Mouse (Mus musculus) CH12.LX (cell line): ENCODE measurements around the gene Mat1a. TPM values are rescaled to one million over a fixed set of nuclear protein-coding genes. Genes with fewer than 3 reads are reported as not detected.
A peak's percentile ranks its signal among the peaks of the same experiment; 100 is the strongest.

Experiments used
- DNase-seq: peaks from one replicate; pipeline ENCODE4 v3.0.0-alpha.2; 2013; ENCODE audit errors: extremely low read depth
- H3K27ac ChIP-seq: 2 replicates; pipeline ENCODE4 v1.5.1; 2012; ENCODE audit warnings: low read depth, mild to moderate bottlenecking, control low read depth, moderate library complexity; ENCODE audit not compliant: insufficient read depth
- H3K27me3 ChIP-seq: replicated peaks from 2 replicates; pipeline ENCODE3; 2012; ENCODE audit warnings: inconsistent platforms
- H3K36me3 ChIP-seq, 2 experiments: replicated peaks in 1 of 2; 2 replicates each; pipeline versions ENCODE3 to v1.6.1; 2012; ENCODE audit warnings: inconsistent platforms in 1 of 2, low read length in 1 of 2, mild to moderate bottlenecking in 1 of 2, mixed read lengths in 1 of 2, moderate library complexity in 1 of 2; ENCODE audit not compliant: control insufficient read depth in 1 of 2, insufficient read depth in 1 of 2
- H3K4me1 ChIP-seq, 2 experiments: 2 replicates each; pipeline ENCODE4 v1.6.1; 2012; ENCODE audit warnings: inconsistent platforms in 1 of 2, moderate library complexity in 1 of 2; ENCODE audit not compliant: insufficient read depth in 2 of 2, control insufficient read depth in 1 of 2
- H3K4me2 ChIP-seq: 2 replicates; pipeline ENCODE4 v1.6.1; 2012; ENCODE audit warnings: low read depth, mild to moderate bottlenecking, control low read depth; ENCODE audit not compliant: poor library complexity, insufficient read depth, severe bottlenecking
- H3K4me3 ChIP-seq, 3 experiments: fragments of 150-350 bp in 1 of 3; sonication (generic) in 1 of 3; replicated peaks in 1 of 3; 2 replicates each; pipeline versions ENCODE3 to v1.5.1; 2011 to 2012; ENCODE audit warnings: low read depth in 2 of 3, low read length in 2 of 3, mild to moderate bottlenecking in 2 of 3, moderate library complexity in 2 of 3, control low read depth in 1 of 3, improper control_type of control experiment in 1 of 3, inconsistent platforms in 1 of 3, mixed read lengths in 1 of 3; ENCODE audit not compliant: poor library complexity in 1 of 3
- H3K79me2 ChIP-seq: replicated peaks from 2 replicates; pipeline ENCODE4 v1.6.1; 2012; ENCODE audit warnings: mild to moderate bottlenecking, moderate library complexity; ENCODE audit not compliant: control insufficient read depth, poor library complexity, insufficient read depth, severe bottlenecking; ENCODE audit errors: extremely low read depth
- H3K9ac ChIP-seq: 2 replicates; pipeline ENCODE4 v1.6.1; 2012; ENCODE audit warnings: low read depth, mild to moderate bottlenecking, control low read depth, moderate library complexity; ENCODE audit not compliant: insufficient read depth
- H3K9me3 ChIP-seq: replicated peaks from 2 replicates; pipeline ENCODE3; 2012; ENCODE audit warnings: low read length, inconsistent platforms, mixed read lengths
- CTCF ChIP-seq, 2 experiments: IDR thresholded peaks in 1 of 2; conservative IDR thresholded peaks in 1 of 2; 2 replicates each; pipeline ENCODE4 v1.5.1; 2011 to 2012; ENCODE audit warnings: low read depth in 2 of 2, low read length in 2 of 2, improper control_type of control experiment in 1 of 2, inconsistent platforms in 1 of 2, mild to moderate bottlenecking in 1 of 2, moderate library complexity in 1 of 2
- EP300 ChIP-seq: IDR thresholded peaks from 2 replicates; pipeline ENCODE4 v1.6.1; 2011; ENCODE audit warnings: low read length, improper control_type of control experiment
- HCFC1 ChIP-seq: IDR thresholded peaks from 2 replicates; pipeline ENCODE4 v1.6.1; 2012; ENCODE audit warnings: low read depth, mild to moderate bottlenecking, inconsistent platforms, low read length, improper control_type of control experiment
- MAZ ChIP-seq: IDR thresholded peaks from 2 replicates; pipeline ENCODE4 v1.6.1; 2012; ENCODE audit warnings: low read depth, mild to moderate bottlenecking, inconsistent platforms, low read length, improper control_type of control experiment, moderate library complexity
- MEF2A ChIP-seq: IDR thresholded peaks from 2 replicates; pipeline ENCODE4 v1.6.1; 2014; ENCODE audit warnings: low read depth, mild to moderate bottlenecking, inconsistent platforms, low read length, improper control_type of control experiment, borderline replicate concordance
- MYC ChIP-seq: IDR thresholded peaks from 2 replicates; pipeline ENCODE4 v1.6.1; 2011; ENCODE audit warnings: low read depth, mild to moderate bottlenecking, improper control_type of control experiment, low read length
- NELFE ChIP-seq: IDR thresholded peaks from 2 replicates; pipeline ENCODE4 v1.6.1; 2011; ENCODE audit warnings: low read depth, low read length, improper control_type of control experiment
- RCOR1 ChIP-seq: conservative IDR thresholded peaks from 2 replicates; pipeline ENCODE4 v1.6.1; 2012; ENCODE audit warnings: low read depth, mild to moderate bottlenecking, inconsistent platforms, low read length, improper control_type of control experiment
- SMC3 ChIP-seq: IDR thresholded peaks from 2 replicates; pipeline ENCODE4 v1.6.1; 2011; ENCODE audit warnings: low read depth, low read length, improper control_type of control experiment
- TBP ChIP-seq: conservative IDR thresholded peaks from 2 replicates; pipeline ENCODE4 v1.6.1; 2011; ENCODE audit warnings: low read depth, low read length, improper control_type of control experiment
- TCF12 ChIP-seq: IDR thresholded peaks from 2 replicates; pipeline ENCODE4 v1.6.1; 2014; ENCODE audit warnings: low read depth, mild to moderate bottlenecking, inconsistent platforms, low read length, improper control_type of control experiment
- ZC3H11A ChIP-seq: IDR thresholded peaks from 2 replicates; pipeline ENCODE4 v1.6.1; 2012; ENCODE audit warnings: low read depth, mild to moderate bottlenecking, inconsistent platforms, low read length, improper control_type of control experiment
- ZKSCAN1 ChIP-seq: IDR thresholded peaks from 2 replicates; pipeline ENCODE4 v1.6.1; 2012; ENCODE audit warnings: low read depth, inconsistent platforms, low read length, improper control_type of control experiment, borderline replicate concordance
- dilution Hi-C: fragments of 300-500 bp; cut with MboI; formaldehyde crosslinking; loops from 2 replicates; pipeline ENCODE4 v1.14.3; 2020; ENCODE audit warnings: low sequenced_read_pairs; ENCODE audit not compliant: extremely low pct_unique_long_range_greater_than_20kb, extremely low pct_ligation_motif_present
- in situ Hi-C: fragments of 300-500 bp; cut with MboI; formaldehyde crosslinking; loops from 3 replicates; pipeline ENCODE4 v1.14.3; 2019; ENCODE audit warnings: low sequenced_read_pairs, low pct_ligation_motif_present, low pct_unique_long_range_greater_than_20kb, mixed read lengths
- polyA plus RNA-seq: library from polyadenylated mRNA; unstranded; fragments of >175 nt; gene quantifications from 2 replicates; pipeline ENCODE4 v1.2.1, GENCODE M21; 2012; ENCODE audit warnings: low read depth; ENCODE audit not compliant: insufficient read length
- total RNA-seq, 2 experiments: library from RNA; depleted of rRNA; stranded (reverse); fragments of 300-350 nt in 1 of 2; fragments of >200 nt in 1 of 2; gene quantifications; 2 replicates each; pipeline ENCODE4 v1.2.3; 2012 to 2014

The Mat1a gene
- total and polyA plus RNA-seq, 3 experiments = not detected

DNA sequence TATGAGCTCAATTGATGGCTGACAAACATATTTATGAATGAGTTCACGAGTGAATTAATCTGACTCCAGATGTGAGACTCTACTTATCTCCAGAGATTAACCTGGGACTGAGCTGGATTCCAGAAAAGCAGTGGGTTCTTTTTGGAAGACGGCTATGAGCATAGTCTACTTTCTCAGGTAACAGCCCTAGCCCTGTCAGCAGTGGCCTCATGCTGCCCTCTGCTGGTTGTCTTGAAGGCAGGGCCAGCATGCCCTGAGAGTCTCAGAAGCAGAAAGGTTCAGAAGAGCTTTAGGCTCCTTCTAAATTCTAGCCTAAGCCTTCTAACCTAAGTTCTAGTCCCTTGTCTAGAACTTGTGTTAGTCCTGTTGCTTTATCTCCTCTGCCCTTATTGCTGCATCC lies 57.8 kb downstream of the Mat1a start (continued):
- TF ChIP-seq TBP (no peak), CTCF (conservative IDR thresholded peaks at IDR 0.05 in 1 of 2, IDR thresholded peaks at IDR 0.05 in 1 of 2; ENCODE audit: low read depth in 2 of 2, low read length in 2 of 2) (peak; percentile 76 to 94), SMC3 (peak; percentile 84), NELFE (peak; percentile 33; the same call in 1 of the 2 replicates), ZC3H11A (peak; percentile 35; the same call in 1 of the 2 replicates)

DNA sequence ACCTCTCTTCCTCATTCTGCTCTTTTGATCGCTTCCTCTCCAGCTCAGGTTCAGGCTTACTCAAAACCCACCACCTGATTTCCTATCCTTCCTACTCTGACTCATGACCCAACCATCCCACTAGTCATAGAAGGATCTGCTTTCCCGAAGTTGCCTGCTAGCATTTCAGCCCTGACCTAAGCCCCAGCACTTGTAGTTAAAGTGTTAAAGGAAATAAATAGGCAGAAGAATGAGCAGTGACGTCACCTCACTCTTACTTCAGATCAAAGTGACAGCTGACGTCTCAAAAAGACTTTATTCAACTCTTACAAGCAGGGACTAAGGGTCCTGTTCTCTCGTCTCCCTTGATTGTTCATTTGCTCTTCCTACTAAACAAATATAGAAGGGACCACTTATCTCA lies 62.4 kb downstream of the Mat1a start:
- H3K27ac ChIP-seq = no peak overlapping the region
- no peaks in the 10 kb centered on the region for H3K27me3 ChIP-seq
- H3K79me2 ChIP-seq = no peaks in the 10 kb centered on the region
- peak overlapping the region; percentile 31; the same call in 1 of the 2 replicates for H3K4me2 ChIP-seq
- TF ChIP-seq TCF12 = no peak
- TF ChIP-seq EP300 = peak; percentile 45; the same call in 1 of the 2 replicates
- H3K9ac ChIP-seq = no peak overlapping the region
- dilution Hi-C loops = no loop called here
- no peaks in the 10 kb centered on the region for H3K36me3 ChIP-seq
- in situ Hi-C loops = loop anchor here (10.0 kb wide), 1 partner anchor 72 kb away; no protein-coding TSS in a partner anchor
- peak; percentile 34 for DNase-seq
- H3K4me3 ChIP-seq = no peak overlapping the region
- peaks cover 0 to 30% of the 10 kb centered on the region in 2 experiments; a peak in 2 of 4 replicates for H3K4me1 ChIP-seq
- no peaks in the 10 kb centered on the region for H3K9me3 ChIP-seq

DNA sequence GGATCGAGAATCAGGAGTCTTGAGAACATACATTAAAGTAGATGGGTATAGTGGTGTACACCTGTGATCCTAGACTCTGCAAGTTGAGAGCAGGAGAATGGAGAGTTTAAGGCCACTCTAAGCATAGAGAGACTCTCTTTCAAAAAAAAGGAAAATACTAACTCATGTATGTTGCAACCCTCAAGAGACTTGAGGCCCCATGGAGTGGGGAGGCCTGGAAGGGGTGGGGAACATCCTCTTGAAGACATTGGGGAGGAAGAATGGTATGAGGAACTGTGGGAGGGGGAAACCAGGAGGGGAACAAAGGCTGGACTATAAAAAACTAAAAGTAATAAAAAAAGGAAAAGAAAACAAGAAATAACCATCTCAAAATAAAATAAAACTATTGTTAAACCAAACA lies 63.7 kb downstream of the Mat1a start:
- dilution Hi-C loops = no loop called here
- H3K9ac ChIP-seq = no peak overlapping the region
- TF ChIP-seq TBP = no peak
- TF ChIP-seq ZKSCAN1 = no peak
- TF ChIP-seq MAZ = no peak
- TF ChIP-seq RCOR1 = no peak
- no peak for TF ChIP-seq MYC
- TF ChIP-seq HCFC1 = no peak
- TF ChIP-seq MEF2A = no peak

More for the DNA sequence above, 63.7 kb downstream of the Mat1a start:
- no peaks in the 10 kb centered on the region for H3K79me2 ChIP-seq
- H3K4me3 ChIP-seq = no peak overlapping the region
- in situ Hi-C loops = loop anchor here (10.0 kb wide), 1 partner anchor 74 kb away; no protein-coding TSS in a partner anchor
- H3K4me2 ChIP-seq = no peak overlapping the region
- no peak for DNase-seq
- peaks cover 0 to 30% of the 10 kb centered on the region in 2 experiments; a peak in 2 of 4 replicates for H3K4me1 ChIP-seq
- no peaks in the 10 kb centered on the region for H3K36me3 ChIP-seq
- no peaks in the 10 kb centered on the region for H3K27me3 ChIP-seq
- no peaks in the 10 kb centered on the region for H3K9me3 ChIP-seq
- no peak overlapping the region for H3K27ac ChIP-seq
